Mouse (Mus musculus) colon, adult 2 months (tissue): ENCODE results near the gene Scamp2. TPM values are rescaled to one million over a fixed set of nuclear protein-coding genes. Genes with fewer than 3 reads are reported as not detected.

Experiments used
- polyA plus RNA-seq: library from polyadenylated mRNA; depleted of rRNA; stranded (reverse); fragments of >200 nt; gene quantifications from 2 replicates; pipeline ENCODE4 v1.2.3, GENCODE M21; 2012; rRNA removed

Gene Scamp2
- 203 and 252 TPM in 2 replicates for polyA plus RNA-seq

GRCm38 (mm10) chr9:57560861-57561710 is at the start of gene Scamp2:
Gene Scamp2, plus strand, starts transcription at chr9:57560943.

GRCm38 (mm10) chr9:57521056-57521911 is 39.5 kb upstream of the Scamp2 start, which contains the start of gene Cox5a:
Gene Cox5a, plus strand, starts transcription at chr9:57521274.

GRCm38 (mm10) chr9:57537044-57537727 is 23.6 kb upstream of the Scamp2 start, which contains the start of gene Fam219b:
Gene Fam219b, plus strand, starts transcription at chr9:57537528.

GRCm38 (mm10) chr9:57552139-57552887 is 8.4 kb upstream of the Scamp2 start, which contains the start of gene Mpi:
Gene Mpi, minus strand, starts transcription at chr9:57552763.

GRCm38 (mm10) chr9:57589224-57590126 is 28.7 kb downstream of the Scamp2 start, which contains the start of gene Ulk3:
Gene Ulk3, plus strand, starts transcription at chr9:57589452.

GRCm38 (mm10) chr9:57606139-57606851 is 45.6 kb downstream of the Scamp2 start, which contains the start of gene Cplx3:
Gene Cplx3, minus strand, starts transcription at chr9:57606281.

GRCm38 (mm10) chr9:57620674-57621073 is 59.9 kb downstream of the Scamp2 start, which contains the start of gene Lman1l:
Gene Lman1l, minus strand, starts transcription at chr9:57620774.

Other genes with a start within 250 kb of the Scamp2 start
- gene Ppcdc, start 120.8 kb upstream of the Scamp2 start, polyA plus RNA-seq, result 18.1 and 36.2 TPM in 2 replicates
- gene Scamp5, start 92.9 kb upstream of the Scamp2 start, polyA plus RNA-seq, result 56.8 and 82.8 TPM in 2 replicates
- 1.7 and 2.3 TPM in 2 replicates for gene Rpp25, start 56.9 kb upstream of the Scamp2 start, polyA plus RNA-seq
- 861 and 1,299 TPM in 2 replicates for gene Cox5a, start 39.7 kb upstream of the Scamp2 start, polyA plus RNA-seq
- gene Fam219b, start 23.4 kb upstream of the Scamp2 start, polyA plus RNA-seq, result 12.9 and 15.3 TPM in 2 replicates
- 82.5 and 86.0 TPM in 2 replicates for gene Mpi, start 8.2 kb upstream of the Scamp2 start, polyA plus RNA-seq
- 20.8 and 23.1 TPM in 2 replicates for gene Ulk3, start 28.5 kb downstream of the Scamp2 start, polyA plus RNA-seq
- not detected in 2 replicates for gene Cplx3, start 45.3 kb downstream of the Scamp2 start, polyA plus RNA-seq
- 0.16 TPM in 1 of 2 replicates, not detected in the other for gene Lman1l, start 59.8 kb downstream of the Scamp2 start, polyA plus RNA-seq
- 66.2 and 75.8 TPM in 2 replicates for gene Csk, start 92.7 kb downstream of the Scamp2 start, polyA plus RNA-seq
- 0.16 TPM in 1 of 2 replicates, not detected in the other for gene Cyp1a2, start 122.8 kb downstream of the Scamp2 start, polyA plus RNA-seq
- 0.03 and 0.10 TPM in 2 replicates for gene Cyp1a1, start 127.0 kb downstream of the Scamp2 start, polyA plus RNA-seq
- gene Edc3, start 147.6 kb downstream of the Scamp2 start, polyA plus RNA-seq, result 8.5 and 9.9 TPM in 2 replicates
- 80.4 and 90.5 TPM in 2 replicates for gene Clk3, start 204.9 kb downstream of the Scamp2 start, polyA plus RNA-seq